Mouse (Mus musculus): Measurements from ENCODE around the gene Clec9a. TPM values are rescaled to one million over a fixed set of nuclear protein-coding genes. Genes with fewer than 3 reads are reported as not detected.

The Clec9a gene
- polyA plus RNA-seq, 1 experiment: 0.47 TPM

GRCm38 (mm10) chr6:129423040-129423733 lies 14.5 kb downstream of the Clec9a start:
- no peak for TF ChIP-seq POLR2A (IDR thresholded peaks at IDR 0.05; ENCODE audit: low read depth, low read length)
- TF ChIP-seq CTCF (IDR thresholded peaks at IDR 0.05; ENCODE audit: extremely low read depth, insufficient read length, insufficient replicate concordance, low read depth, low read length): no peak
- H3K27ac ChIP-seq (ENCODE audit: insufficient read depth, low read depth, low read length): no peak overlapping the region
- H3K36me3 ChIP-seq (ENCODE audit: control insufficient read depth, insufficient read depth, low read length): no peaks in the 10 kb centered on the region
- H3K4me3 ChIP-seq (ENCODE audit: low read depth, low read length): no peak overlapping the region
- H3K27me3 ChIP-seq (ENCODE audit: control insufficient read depth, insufficient read depth, low read length): no peaks in the 10 kb centered on the region
- 23% methylated on average over 4 of the region's 4 CpGs for WGBS
- H3K4me1 ChIP-seq (ENCODE audit: control insufficient read depth, insufficient read depth, insufficient read length, low read length): no peaks in the 10 kb centered on the region

DNA sequence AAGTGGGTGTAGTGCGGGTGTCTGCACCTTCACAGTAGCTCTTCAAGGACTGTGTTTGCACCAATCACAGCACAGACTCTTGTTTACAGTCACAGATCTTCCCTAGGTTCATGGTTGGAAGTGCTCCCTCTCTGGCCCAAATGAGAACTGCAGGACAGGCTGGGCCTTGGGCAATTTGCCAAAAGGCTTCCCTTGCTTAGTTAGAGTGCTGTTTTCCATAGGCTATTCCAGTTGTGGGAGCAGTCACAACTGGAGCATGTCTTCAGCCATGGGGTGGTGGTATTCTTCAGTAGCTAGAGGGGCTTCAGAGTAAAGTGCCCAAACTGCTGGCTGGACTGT lies 15.0 kb downstream of the Clec9a start:
- WGBS: 10% methylated on average over 1 of the region's 1 CpGs
- TF ChIP-seq POLR2A (IDR thresholded peaks at IDR 0.05; ENCODE audit: low read depth, low read length) (no peak), CTCF (IDR thresholded peaks at IDR 0.05; ENCODE audit: extremely low read depth, insufficient read length, insufficient replicate concordance, low read depth, low read length) (peak; percentile 80; the same call in 1 of the 2 replicates)

GRCm38 (mm10) chr6:129425217-129425616 lies 16.6 kb downstream of the Clec9a start:
- no peaks in the 10 kb centered on the region for H3K36me3 ChIP-seq (ENCODE audit: control insufficient read depth, insufficient read depth, low read length)
- no peaks in the 10 kb centered on the region for H3K27me3 ChIP-seq (ENCODE audit: control insufficient read depth, insufficient read depth, low read length)
- TF ChIP-seq POLR2A (IDR thresholded peaks at IDR 0.05; ENCODE audit: low read depth, low read length) (no peak), CTCF (IDR thresholded peaks at IDR 0.05; ENCODE audit: extremely low read depth, insufficient read length, insufficient replicate concordance, low read depth, low read length) (no peak)
- no peaks in the 10 kb centered on the region for H3K4me1 ChIP-seq (ENCODE audit: control insufficient read depth, insufficient read depth, insufficient read length, low read length)
- H3K27ac ChIP-seq (ENCODE audit: insufficient read depth, low read depth, low read length): no peak overlapping the region; the same call in 1 of the 2 replicates
- H3K4me3 ChIP-seq (ENCODE audit: low read depth, low read length): no peak overlapping the region
- 67% methylated on average over 5 of the region's 5 CpGs for WGBS

More for the DNA sequence above, 15.0 kb downstream of the Clec9a start:
- Histone ChIP-seq H3K36me3 (ENCODE audit: control insufficient read depth, insufficient read depth, low read length) (no peaks in the 10 kb centered on the region), H3K27ac (ENCODE audit: insufficient read depth, low read depth, low read length) (no peak overlapping the region), H3K4me1 (ENCODE audit: control insufficient read depth, insufficient read depth, insufficient read length, low read length) (no peaks in the 10 kb centered on the region), H3K4me3 (ENCODE audit: low read depth, low read length) (no peak overlapping the region), H3K27me3 (ENCODE audit: control insufficient read depth, insufficient read depth, low read length) (no peaks in the 10 kb centered on the region)

- H3K27me3 ChIP-seq (ENCODE audit: control insufficient read depth, insufficient read depth, low read length): no peaks in the 10 kb centered on the region
- no peak for TF ChIP-seq POLR2A (IDR thresholded peaks at IDR 0.05; ENCODE audit: low read depth, low read length)
- TF ChIP-seq CTCF (IDR thresholded peaks at IDR 0.05; ENCODE audit: extremely low read depth, insufficient read length, insufficient replicate concordance, low read depth, low read length): no peak
- no peak overlapping the region for H3K27ac ChIP-seq (ENCODE audit: insufficient read depth, low read depth, low read length)
- 25% methylated on average over 5 of the region's 5 CpGs for WGBS
- no peaks in the 10 kb centered on the region for H3K4me1 ChIP-seq (ENCODE audit: control insufficient read depth, insufficient read depth, insufficient read length, low read length)
- no peak overlapping the region for H3K4me3 ChIP-seq (ENCODE audit: low read depth, low read length)
- H3K36me3 ChIP-seq (ENCODE audit: control insufficient read depth, insufficient read depth, low read length): no peaks in the 10 kb centered on the region
Observed at GRCm38 (mm10) chr6:129425812-129426211, 17.1 kb downstream of the Clec9a start.

GRCm38 (mm10) chr6:129427281-129427680 lies 18.6 kb downstream of the Clec9a start:
- 77% methylated on average over 4 of the region's 4 CpGs for WGBS
- Histone ChIP-seq H3K36me3 (ENCODE audit: control insufficient read depth, insufficient read depth, low read length) (no peaks in the 10 kb centered on the region), H3K4me1 (ENCODE audit: control insufficient read depth, insufficient read depth, insufficient read length, low read length) (no peaks in the 10 kb centered on the region), H3K27ac (ENCODE audit: insufficient read depth, low read depth, low read length) (no peak overlapping the region), H3K4me3 (ENCODE audit: low read depth, low read length) (no peak overlapping the region), H3K27me3 (ENCODE audit: control insufficient read depth, insufficient read depth, low read length) (no peaks in the 10 kb centered on the region)
- no peak for TF ChIP-seq CTCF (IDR thresholded peaks at IDR 0.05; ENCODE audit: extremely low read depth, insufficient read length, insufficient replicate concordance, low read depth, low read length)
- no peak for TF ChIP-seq POLR2A (IDR thresholded peaks at IDR 0.05; ENCODE audit: low read depth, low read length)

GRCm38 (mm10) chr6:129434239-129434638 lies 25.6 kb downstream of the Clec9a start:
- 73% methylated on average over 5 of the region's 5 CpGs for whole genome bisulfite sequencing
- no peak for TF ChIP-seq CTCF (IDR thresholded peaks at IDR 0.05; ENCODE audit: extremely low read depth, insufficient read length, insufficient replicate concordance, low read depth, low read length)
- TF ChIP-seq POLR2A (IDR thresholded peaks at IDR 0.05; ENCODE audit: low read depth, low read length): no peak

DNA sequence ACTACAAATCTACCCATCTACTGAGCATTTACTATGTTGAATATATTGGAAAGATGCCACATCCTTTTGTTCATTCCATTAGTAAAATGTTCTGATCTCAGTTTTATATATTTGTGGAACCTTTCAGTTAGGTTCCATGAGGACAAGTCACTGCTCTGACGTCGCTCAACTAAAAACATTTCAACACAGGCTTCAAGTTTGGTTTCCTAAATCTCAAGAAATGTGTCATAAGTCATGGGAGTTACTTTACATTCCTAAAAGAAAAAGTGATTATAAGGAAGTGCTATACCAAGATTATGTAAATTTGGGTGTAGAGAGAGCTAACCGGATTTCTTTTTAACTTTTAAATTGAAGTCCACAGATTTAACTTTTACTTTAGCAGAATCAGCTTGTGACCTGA lies 27.4 kb downstream of the Clec9a start:
- Histone ChIP-seq H3K4me3 (ENCODE audit: low read depth, low read length) (no peak overlapping the region), H3K27me3 (ENCODE audit: control insufficient read depth, insufficient read depth, low read length) (no peaks in the 10 kb centered on the region), H3K36me3 (ENCODE audit: control insufficient read depth, insufficient read depth, low read length) (no peaks in the 10 kb centered on the region), H3K27ac (ENCODE audit: insufficient read depth, low read depth, low read length) (no peak overlapping the region), H3K4me1 (ENCODE audit: control insufficient read depth, insufficient read depth, insufficient read length, low read length) (no peaks in the 10 kb centered on the region)
- no peak for TF ChIP-seq POLR2A (IDR thresholded peaks at IDR 0.05; ENCODE audit: low read depth, low read length)
- WGBS: 85% methylated on average over 3 of the region's 3 CpGs

More at GRCm38 (mm10) chr6:129434239-129434638, 25.6 kb downstream of the Clec9a start:
- Histone ChIP-seq H3K4me3 (ENCODE audit: low read depth, low read length) (no peak overlapping the region), H3K4me1 (ENCODE audit: control insufficient read depth, insufficient read depth, insufficient read length, low read length) (no peaks in the 10 kb centered on the region), H3K36me3 (ENCODE audit: control insufficient read depth, insufficient read depth, low read length) (no peaks in the 10 kb centered on the region), H3K27me3 (ENCODE audit: control insufficient read depth, insufficient read depth, low read length) (no peaks in the 10 kb centered on the region), H3K27ac (ENCODE audit: insufficient read depth, low read depth, low read length) (no peak overlapping the region)

Data from small intestine, adult 2 months (tissue).